Mouse (Mus musculus) lung, embryonic 15.5 days (tissue): ENCODE measurements at regions not wholly inside any gene's neighbourhood (a gene's known extent, or its start where the extent isn't known, plus 50 kb on each side); places are given as distances from the start of the nearest gene placed in this dataset.

Experiments used
- ATAC-seq: fragments of 200-750 bp; cut with Nextera tagmentation; 2 replicates; pipeline ENCODE4 v1.8.0; 2017; ENCODE audit warnings: moderate number of reproducible peaks, borderline replicate concordance; ENCODE audit not compliant: low FRiP score, low TSS enrichment; ENCODE audit errors: extremely low read depth
- H3K27ac ChIP-seq: fragments of 300-500 bp; sonication (generic); 2 replicates; pipeline ENCODE4 v1.5.1; 2015; ENCODE audit warnings: moderate library complexity, mild to moderate bottlenecking, inconsistent platforms
- H3K27me3 ChIP-seq: fragments of 300-500 bp; sonication (generic); 2 replicates; pipeline ENCODE4 v1.6.1; 2015; ENCODE audit warnings: inconsistent platforms
- H3K36me3 ChIP-seq: fragments of 300-500 bp; sonication (generic); 2 replicates; pipeline ENCODE4 v1.6.1; 2015; ENCODE audit warnings: inconsistent platforms
- H3K4me1 ChIP-seq: fragments of 300-500 bp; sonication (generic); 2 replicates; pipeline ENCODE4 v1.6.1; 2015; ENCODE audit warnings: inconsistent platforms
- H3K4me2 ChIP-seq: fragments of 300-500 bp; sonication (generic); 2 replicates; pipeline ENCODE4 v1.6.1; 2015; ENCODE audit warnings: inconsistent platforms, mild to moderate bottlenecking, moderate library complexity
- H3K4me3 ChIP-seq: fragments of 300-500 bp; sonication (generic); 2 replicates; pipeline ENCODE4 v1.5.1; 2015; ENCODE audit warnings: mild to moderate bottlenecking, inconsistent platforms
- H3K9ac ChIP-seq: fragments of 300-500 bp; sonication (generic); 2 replicates; pipeline ENCODE4 v1.6.1; 2015; ENCODE audit warnings: inconsistent platforms
- H3K9me3 ChIP-seq: fragments of 300-500 bp; sonication (generic); 2 replicates; pipeline ENCODE4 v1.6.1; 2016; ENCODE audit warnings: inconsistent platforms
- WGBS: fragments of 180-500 bp; shearing (Covaris S2); methylation state at CpG from one replicate; pipeline ENCODE4 v1.1.7; 2015; 5-methylcytosine and 5-hydroxymethylcytosine counted together

GRCm38 (mm10) chr1:136699153-136699524, 74.4 kb downstream of the Zfp281 start:
- Histone ChIP-seq H3K4me2 (no peak overlapping the region), H3K27me3 (no peaks in the 10 kb centered on the region), H3K9me3 (no peaks in the 10 kb centered on the region), H3K4me1 (peaks cover 40% of the 10 kb centered on the region), H3K36me3 (no peaks in the 10 kb centered on the region), H3K4me3 (no peak overlapping the region), H3K9ac (no peak overlapping the region), H3K27ac (peak overlapping the region; percentile 71)
- 59% methylated on average over 7 of the region's 7 CpGs for WGBS
- ATAC-seq = no peak

GRCm38 (mm10) chr1:136699571-136699970, 74.9 kb downstream of the Zfp281 start:
- 70% methylated on average over 8 of the region's 8 CpGs for WGBS
- no peaks in the 10 kb centered on the region for H3K36me3 ChIP-seq
- no peak overlapping the region for H3K4me2 ChIP-seq
- peaks cover 40% of the 10 kb centered on the region for H3K4me1 ChIP-seq
- no peaks in the 10 kb centered on the region for H3K27me3 ChIP-seq
- H3K27ac ChIP-seq = no peak overlapping the region
- H3K9me3 ChIP-seq = no peaks in the 10 kb centered on the region
- H3K4me3 ChIP-seq = no peak overlapping the region
- H3K9ac ChIP-seq = no peak overlapping the region
- no peak for ATAC-seq

- H3K36me3 ChIP-seq = no peaks in the 10 kb centered on the region
- no peaks in the 10 kb centered on the region for H3K9me3 ChIP-seq
- 78% methylated on average over 5 of the region's 5 CpGs for WGBS
- no peaks in the 10 kb centered on the region; the same call in 1 of the 2 replicates for H3K4me1 ChIP-seq
- no peak for ATAC-seq
- H3K27ac ChIP-seq = no peak overlapping the region
- H3K27me3 ChIP-seq = no peaks in the 10 kb centered on the region
- H3K9ac ChIP-seq = no peak overlapping the region
- no peak overlapping the region for H3K4me2 ChIP-seq
- no peak overlapping the region for H3K4me3 ChIP-seq
Observed at GRCm38 (mm10) chr1:136704139-136704538, 79.4 kb downstream of the Zfp281 start.

GRCm38 (mm10) chr1:136706509-136706908, 81.8 kb downstream of the Zfp281 start:
- ATAC-seq = no peak
- no peaks in the 10 kb centered on the region for H3K4me1 ChIP-seq
- H3K4me2 ChIP-seq = no peak overlapping the region
- no peaks in the 10 kb centered on the region for H3K9me3 ChIP-seq
- H3K27ac ChIP-seq = no peak overlapping the region
- no peaks in the 10 kb centered on the region for H3K36me3 ChIP-seq
- 62% methylated on average over 8 of the region's 8 CpGs for WGBS
- H3K9ac ChIP-seq = no peak overlapping the region
- H3K27me3 ChIP-seq = no peaks in the 10 kb centered on the region
- no peak overlapping the region for H3K4me3 ChIP-seq

- 0 out of 2 replicates have a peak, but pooled peaks have one; percentile 12 for ATAC-seq
- H3K4me3 ChIP-seq = no peak overlapping the region
- no peak overlapping the region for H3K4me2 ChIP-seq
- no peak overlapping the region for H3K27ac ChIP-seq
- no peak overlapping the region for H3K9ac ChIP-seq
- WGBS = 81% methylated on average over 8 of the region's 8 CpGs
- no peaks in the 10 kb centered on the region for H3K36me3 ChIP-seq
- no peaks in the 10 kb centered on the region for H3K4me1 ChIP-seq
- H3K27me3 ChIP-seq = no peaks in the 10 kb centered on the region
- H3K9me3 ChIP-seq = no peaks in the 10 kb centered on the region
Observed at GRCm38 (mm10) chr1:136707394-136707793, 82.7 kb downstream of the Zfp281 start.

GRCm38 (mm10) chr1:136707866-136708265, 83.2 kb downstream of the Zfp281 start:
- H3K27me3 ChIP-seq = no peaks in the 10 kb centered on the region
- no peak overlapping the region for H3K4me3 ChIP-seq
- 87% methylated on average over 12 of the region's 12 CpGs for WGBS

GRCm38 (mm10) chr1:136710196-136710595, 85.5 kb downstream of the Zfp281 start:
- H3K27me3 ChIP-seq = no peaks in the 10 kb centered on the region
- no peaks in the 10 kb centered on the region for H3K9me3 ChIP-seq
- H3K36me3 ChIP-seq = no peaks in the 10 kb centered on the region
- no peak for ATAC-seq
- H3K4me2 ChIP-seq = no peak overlapping the region
- H3K4me3 ChIP-seq = no peak overlapping the region
- H3K4me1 ChIP-seq = no peaks in the 10 kb centered on the region
- WGBS = 66% methylated on average over 4 of the region's 4 CpGs
- H3K27ac ChIP-seq = no peak overlapping the region
- H3K9ac ChIP-seq = no peak overlapping the region

More at GRCm38 (mm10) chr1:136707866-136708265, 83.2 kb downstream of the Zfp281 start:
- Histone ChIP-seq H3K27ac (no peak overlapping the region), H3K4me2 (no peak overlapping the region), H3K4me1 (no peaks in the 10 kb centered on the region), H3K36me3 (no peaks in the 10 kb centered on the region), H3K9me3 (no peaks in the 10 kb centered on the region), H3K9ac (no peak overlapping the region)
- no peak for ATAC-seq

GRCm38 (mm10) chr1:136711243-136711642, 86.5 kb downstream of the Zfp281 start:
- 77% methylated on average over 7 of the region's 7 CpGs for WGBS
- H3K4me3 ChIP-seq = no peak overlapping the region
- no peaks in the 10 kb centered on the region for H3K27me3 ChIP-seq
- H3K9ac ChIP-seq = no peak overlapping the region
- no peak overlapping the region for H3K27ac ChIP-seq
- H3K4me2 ChIP-seq = no peak overlapping the region
- no peaks in the 10 kb centered on the region for H3K4me1 ChIP-seq
- H3K36me3 ChIP-seq = no peaks in the 10 kb centered on the region
- ATAC-seq = no peak
- no peaks in the 10 kb centered on the region for H3K9me3 ChIP-seq

GRCm38 (mm10) chr1:136714077-136714476, 89.4 kb downstream of the Zfp281 start:
- 71% methylated on average over 4 of the region's 4 CpGs for WGBS
- ATAC-seq = no peak
- no peak overlapping the region for H3K4me3 ChIP-seq

GRCm38 (mm10) chr1:136714987-136715386, 90.3 kb downstream of the Zfp281 start:
- no peaks in the 10 kb centered on the region for H3K9me3 ChIP-seq
- no peaks in the 10 kb centered on the region for H3K36me3 ChIP-seq
- no peak for ATAC-seq
- no peak overlapping the region for H3K9ac ChIP-seq
- 54% methylated on average over 11 of the region's 11 CpGs for WGBS
- no peaks in the 10 kb centered on the region for H3K27me3 ChIP-seq
- no peak overlapping the region for H3K4me3 ChIP-seq
- peaks cover 6% of the 10 kb centered on the region for H3K4me1 ChIP-seq
- H3K27ac ChIP-seq = no peak overlapping the region
- no peak overlapping the region for H3K4me2 ChIP-seq

More at GRCm38 (mm10) chr1:136714077-136714476, 89.4 kb downstream of the Zfp281 start:
- Histone ChIP-seq H3K4me2 (no peak overlapping the region), H3K27me3 (no peaks in the 10 kb centered on the region), H3K9ac (no peak overlapping the region), H3K4me1 (peaks cover 6% of the 10 kb centered on the region), H3K36me3 (no peaks in the 10 kb centered on the region), H3K9me3 (no peaks in the 10 kb centered on the region), H3K27ac (no peak overlapping the region)

- WGBS = 24% methylated on average over 15 of the region's 15 CpGs
- peak; percentile 89 for ATAC-seq
- Histone ChIP-seq H3K27me3 (no peaks in the 10 kb centered on the region), H3K9ac (no peak overlapping the region), H3K27ac (peak overlapping the region; percentile 90), H3K36me3 (no peaks in the 10 kb centered on the region), H3K4me1 (peaks cover 6% of the 10 kb centered on the region), H3K9me3 (no peaks in the 10 kb centered on the region), H3K4me3 (no peak overlapping the region), H3K4me2 (peak overlapping the region; percentile 36; the same call in 1 of the 2 replicates)
Observed at GRCm38 (mm10) chr1:136717830-136718517, 93.3 kb downstream of the Zfp281 start.

- no peaks in the 10 kb centered on the region for H3K4me1 ChIP-seq
- H3K9me3 ChIP-seq = no peaks in the 10 kb centered on the region
- 91% methylated on average over 13 of the region's 13 CpGs for WGBS
- no peak overlapping the region for H3K4me2 ChIP-seq
- H3K27ac ChIP-seq = no peak overlapping the region
- no peak overlapping the region for H3K9ac ChIP-seq
- ATAC-seq = no peak
- no peaks in the 10 kb centered on the region for H3K27me3 ChIP-seq
- no peak overlapping the region for H3K4me3 ChIP-seq
- no peaks in the 10 kb centered on the region for H3K36me3 ChIP-seq
Observed at GRCm38 (mm10) chr1:136723839-136724443, 99.2 kb downstream of the Zfp281 start.
